Comparison of ENCODE assay signal across 16 mouse cellular contexts in the genomic region with DNA sequence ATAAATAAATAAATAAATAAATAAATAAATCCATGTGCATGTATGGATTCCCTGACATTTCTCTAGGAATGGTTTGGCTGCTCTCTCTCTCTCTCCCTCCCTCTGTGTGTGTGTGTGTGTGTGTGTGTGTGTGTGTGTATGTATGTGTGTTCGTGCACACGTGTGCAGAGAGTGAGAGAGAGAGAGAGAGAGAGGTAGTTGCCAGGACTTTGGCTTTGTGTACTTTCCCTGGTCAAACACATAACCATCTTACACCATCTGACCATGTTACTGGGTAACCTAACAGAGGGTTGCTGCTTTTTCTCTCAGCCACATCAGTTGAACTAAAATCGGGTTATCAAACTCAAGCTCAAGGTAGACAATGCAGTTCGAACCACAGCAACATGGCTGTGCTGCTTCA. TPM values are rescaled to one million over a fixed set of nuclear protein-coding genes. Genes with fewer than 3 reads are reported as not detected.
DNase-seq lines count a peak whose midpoint lies in the region; ATAC-seq and TF ChIP-seq lines count a peak whose summit lies in the region.
"Had no signal": no experiment of that assay in that cellular context is flagged by ENCODE, and none has a peak within 500 bp of the region (broad histone marks: within the 10 kb centered on the region; RNA-seq: fewer than 3 reads in every experiment).

No protein-coding gene starts in this region.

- no peaks in the 10 kb centered on the region for H3K27me3 ChIP-seq in heart, embryonic 10.5 days (ENCODE audit: insufficient read depth, poor library complexity, severe bottlenecking)
- H3K27me3 ChIP-seq in heart, embryonic 14.5 days (ENCODE audit: control insufficient read depth, insufficient read depth, low read length): no peaks in the 10 kb centered on the region
- H3K27me3 ChIP-seq in heart, embryonic 16.5 days (ENCODE audit: control insufficient read depth, insufficient read depth, low read length): no peaks in the 10 kb centered on the region
- no peaks in the 10 kb centered on the region for H3K27me3 ChIP-seq in heart, postnatal 0 days (ENCODE audit: control insufficient read depth, insufficient read depth, low read length)
- H3K27me3 ChIP-seq: forebrain, embryonic 13.5 days; kidney, embryonic 15.5 days had no signal

- no peaks in the 10 kb centered on the region for H3K36me3 ChIP-seq in heart, embryonic 10.5 days
- no peaks in the 10 kb centered on the region for H3K36me3 ChIP-seq in heart, embryonic 14.5 days (ENCODE audit: control insufficient read depth, insufficient read depth, low read length)
- H3K36me3 ChIP-seq in heart, embryonic 16.5 days (ENCODE audit: control insufficient read depth, insufficient read depth): no peaks in the 10 kb centered on the region
- H3K36me3 ChIP-seq in heart, postnatal 0 days (replicated peaks; ENCODE audit: control insufficient read depth, insufficient read depth, low read length): no peaks in the 10 kb centered on the region
- H3K36me3 ChIP-seq: embryonic facial prominence, embryonic 10.5 days; kidney, embryonic 15.5 days had no signal

- intact Hi-C loops in heart, postnatal 25 days (cut with DNase I): no loop called here

- H3K4me3 ChIP-seq in heart, embryonic 10.5 days: no peak overlapping the region
- H3K4me3 ChIP-seq in heart, embryonic 14.5 days (ENCODE audit: control insufficient read depth in 1 of 2, insufficient read depth in 1 of 2, low read depth in 1 of 2, low read length in 2 of 2): no peak overlapping the region
- no peak overlapping the region for H3K4me3 ChIP-seq in heart, embryonic 16.5 days (ENCODE audit: low read length)
- H3K4me3 ChIP-seq in heart, postnatal 0 days (ENCODE audit: low read depth, low read length): no peak overlapping the region
- H3K4me3 ChIP-seq: embryonic facial prominence, embryonic 10.5 days; forebrain, embryonic 13.5 days; kidney, embryonic 15.5 days had no signal

- no peaks in the 10 kb centered on the region for H3K9me3 ChIP-seq in heart, embryonic 10.5 days
- H3K9me3 ChIP-seq in heart, embryonic 14.5 days (ENCODE audit: control insufficient read depth, low read length): no peaks in the 10 kb centered on the region
- no peaks in the 10 kb centered on the region for H3K9me3 ChIP-seq in heart, embryonic 16.5 days (replicated peaks; ENCODE audit: control insufficient read depth, low read length)
- H3K9me3 ChIP-seq in heart, postnatal 0 days (replicated peaks; ENCODE audit: control insufficient read depth, low read length): no peaks in the 10 kb centered on the region
- H3K9me3 ChIP-seq: embryonic facial prominence, embryonic 10.5 days; forebrain, embryonic 13.5 days; kidney, embryonic 15.5 days had no signal

- peak overlapping the region; percentile 56; the same call in 1 of the 2 replicates for H3K27ac ChIP-seq in heart, embryonic 10.5 days
- peak overlapping the region; percentile 74 to 83 for H3K27ac ChIP-seq in heart, embryonic 14.5 days (replicated peaks in 1 of 2; ENCODE audit: control insufficient read depth in 1 of 2, insufficient read depth in 1 of 2, low read depth in 2 of 2, low read length in 2 of 2)
- peak overlapping the region; percentile 91 for H3K27ac ChIP-seq in heart, embryonic 16.5 days (ENCODE audit: low read length)
- peak overlapping the region; percentile 86 for H3K27ac ChIP-seq in heart, postnatal 0 days (ENCODE audit: low read depth)
- H3K27ac ChIP-seq: embryonic facial prominence, embryonic 10.5 days; forebrain, embryonic 13.5 days; hindbrain, embryonic 14.5 days; kidney, embryonic 15.5 days had no signal

- ATAC-seq in heart, embryonic 14.5 days (ENCODE audit: insufficient number of reproducible peaks, insufficient read depth, low FRiP score, low read depth): no peak
- ATAC-seq in heart, embryonic 16.5 days (replicated peaks; ENCODE audit: extremely low read depth, insufficient read depth, low FRiP score): no peak
- ATAC-seq in heart, postnatal 0 days (ENCODE audit: insufficient read depth, low read depth): no peak
- ATAC-seq: intestine, embryonic 16.5 days had no signal

- 86% methylated on average over 4 of the region's 4 CpGs for WGBS in heart, embryonic 10.5 days
- 79% methylated on average over 4 of the region's 4 CpGs for WGBS in heart, embryonic 14.5 days
- WGBS in heart, embryonic 16.5 days: 83% methylated on average over 4 of the region's 4 CpGs
- 67% methylated on average over 4 of the region's 4 CpGs for WGBS in heart, postnatal 0 days

- H3K9ac ChIP-seq in heart, embryonic 14.5 days (ENCODE audit: low read length): no peak overlapping the region
- no peak overlapping the region for H3K9ac ChIP-seq in heart, embryonic 16.5 days (ENCODE audit: low read length)
- H3K9ac ChIP-seq in heart, postnatal 0 days (replicated peaks; ENCODE audit: low read depth, low read length): no peak overlapping the region
- H3K9ac ChIP-seq: forebrain, embryonic 13.5 days; forebrain, postnatal 0 days; hindbrain, embryonic 14.5 days; kidney, embryonic 15.5 days had no signal

- peaks cover 60% of the 10 kb centered on the region for H3K4me1 ChIP-seq in heart, embryonic 10.5 days
- H3K4me1 ChIP-seq in heart, embryonic 14.5 days (ENCODE audit: control insufficient read depth in 2 of 2, insufficient read depth in 2 of 2, low read length in 2 of 2): peaks cover 37 to 67% of the 10 kb centered on the region in 2 experiments
- peaks cover 63% of the 10 kb centered on the region for H3K4me1 ChIP-seq in heart, embryonic 16.5 days (ENCODE audit: control insufficient read depth, insufficient read depth, low read length)
- peaks cover 58% of the 10 kb centered on the region for H3K4me1 ChIP-seq in heart, postnatal 0 days (ENCODE audit: control insufficient read depth, insufficient read depth)
- H3K4me1 ChIP-seq: embryonic facial prominence, embryonic 10.5 days; forebrain, embryonic 13.5 days; kidney, embryonic 15.5 days had no signal

- no peak for TF ChIP-seq CTCF in heart, postnatal 0 days (IDR thresholded peaks at IDR 0.05; ENCODE audit: low read depth)

- H3K4me2 ChIP-seq in heart, embryonic 14.5 days (ENCODE audit: low read length): no peak overlapping the region
- H3K4me2 ChIP-seq in heart, embryonic 16.5 days (ENCODE audit: low read depth, low read length): peak overlapping the region; percentile 32; the same call in 1 of the 2 replicates
- no peak overlapping the region for H3K4me2 ChIP-seq in heart, postnatal 0 days (ENCODE audit: low read depth, low read length)
- H3K4me2 ChIP-seq: forebrain, embryonic 13.5 days; hindbrain, embryonic 14.5 days; kidney, embryonic 15.5 days had no signal

- no peak for TF ChIP-seq EP300 in heart, postnatal 0 days (IDR thresholded peaks at IDR 0.05; ENCODE audit: low read depth)

- DNase-seq in heart, embryonic 10.5 days (ENCODE audit: low spot score): no peak
- DNase-seq in heart, postnatal 4 days: no peak
- no peak for DNase-seq in heart, postnatal 25 days (ENCODE audit: low spot score)
- DNase-seq in heart, postnatal 0 days (ENCODE audit: low spot score): no peak
- DNase-seq: adrenal gland, adult 2 months; adrenal gland, postnatal 36 days; kidney, adult 2 months had no signal

RNA-seq across cellular contexts. Expression of a gene that starts 27.7 kb away (rescaled TPM):
- 92.5 and 153 TPM in 2 replicates for polyA plus RNA-seq in heart, embryonic 10.5 days (2016; fragmentation: Nextera tagmentation; extraction: Ambion mirVana)
- total RNA-seq in heart, postnatal 4 days (2021): 100 to 1,000 TPM; 269 to 291 TPM
- 315 and 320 TPM in 2 replicates for polyA plus RNA-seq in heart, embryonic 14.5 days (2014; fragmentation: Nextera tagmentation; extraction: Ambion mirVana)
- total RNA-seq in heart, postnatal 25 days (2021): 100 to 1,000 TPM; 213 to 228 TPM
- 287 and 302 TPM in 2 replicates for polyA plus RNA-seq in heart, embryonic 16.5 days (2015; fragmentation: Nextera tagmentation; extraction: Ambion mirVana)
- total RNA-seq in heart, postnatal 0 days (2014; rRNA removed; ENCODE audit: low replicate concordance): 269 and 288 TPM in 2 replicates
- polyA plus RNA-seq in heart, postnatal 0 days (2015; fragmentation: Nextera tagmentation; extraction: Ambion mirVana): 325 and 334 TPM in 2 replicates
- total RNA-seq: hematopoietic stem cell, adult 5-6 weeks had no signal
